Mouse (Mus musculus): ENCODE measurements around the gene Selenon. TPM values are rescaled to one million over a fixed set of nuclear protein-coding genes. Genes with fewer than 3 reads are reported as not detected.

The Selenon gene
- total RNA-seq (2015): 24.9 and 25.4 TPM in 2 replicates
- total RNA-seq (2017): 6.3 and 8.2 TPM in 2 replicates

- ATAC-seq (ENCODE audit: poor library complexity, severe bottlenecking): peak; percentile 20
Observed at GRCm38 (mm10) chr4:134551494-134552316, at the start of gene Selenon. Gene Selenon, minus strand, starts transcription at chr4:134552166.

GRCm38 (mm10) chr4:134601404-134601803 is 49.4 kb upstream of the Selenon start:
- peak; percentile 69 for ATAC-seq (ENCODE audit: poor library complexity, severe bottlenecking)

GRCm38 (mm10) chr4:134600777-134601176 is 48.8 kb upstream of the Selenon start:
- ATAC-seq (ENCODE audit: poor library complexity, severe bottlenecking): no peak

GRCm38 (mm10) chr4:134600060-134600459 is 48.1 kb upstream of the Selenon start:
- no peak for ATAC-seq (ENCODE audit: poor library complexity, severe bottlenecking)

GRCm38 (mm10) chr4:134596816-134597692 is 45.1 kb upstream of the Selenon start:
- ATAC-seq (ENCODE audit: poor library complexity, severe bottlenecking): no peak

GRCm38 (mm10) chr4:134594731-134595439 is 42.9 kb upstream of the Selenon start:
- peak; percentile 95 for ATAC-seq (ENCODE audit: poor library complexity, severe bottlenecking)

- ATAC-seq (ENCODE audit: poor library complexity, severe bottlenecking): no peak
Observed at GRCm38 (mm10) chr4:134592442-134592841, 40.5 kb upstream of the Selenon start.

GRCm38 (mm10) chr4:134591506-134592061 is 39.6 kb upstream of the Selenon start:
- no peak for ATAC-seq (ENCODE audit: poor library complexity, severe bottlenecking)

GRCm38 (mm10) chr4:134590227-134590926 is 38.4 kb upstream of the Selenon start:
- ATAC-seq (ENCODE audit: poor library complexity, severe bottlenecking): no peak

- no peak for ATAC-seq (ENCODE audit: poor library complexity, severe bottlenecking)
Observed at GRCm38 (mm10) chr4:134589786-134590185, 37.8 kb upstream of the Selenon start.

GRCm38 (mm10) chr4:134588951-134589350 is 37.0 kb upstream of the Selenon start:
- ATAC-seq (ENCODE audit: poor library complexity, severe bottlenecking): peak; percentile 87

- ATAC-seq (ENCODE audit: poor library complexity, severe bottlenecking): no peak
Observed at GRCm38 (mm10) chr4:134588287-134588686, 36.3 kb upstream of the Selenon start.

GRCm38 (mm10) chr4:134587636-134588197 is 35.8 kb upstream of the Selenon start:
- no peak for ATAC-seq (ENCODE audit: poor library complexity, severe bottlenecking)

GRCm38 (mm10) chr4:134586631-134587030 is 34.7 kb upstream of the Selenon start:
- peak; percentile 62 for ATAC-seq (ENCODE audit: poor library complexity, severe bottlenecking)

GRCm38 (mm10) chr4:134586126-134586525 is 34.2 kb upstream of the Selenon start:
- 0 out of 2 replicates have a peak, but pooled peaks have one; percentile 14 for ATAC-seq (ENCODE audit: poor library complexity, severe bottlenecking)

GRCm38 (mm10) chr4:134583513-134583912 is 31.5 kb upstream of the Selenon start:
- 0 out of 2 replicates have a peak, but pooled peaks have one; percentile 32 for ATAC-seq (ENCODE audit: poor library complexity, severe bottlenecking)

GRCm38 (mm10) chr4:134581365-134581764 is 29.4 kb upstream of the Selenon start:
- ATAC-seq (ENCODE audit: poor library complexity, severe bottlenecking): no peak

GRCm38 (mm10) chr4:134580351-134581148 is 28.6 kb upstream of the Selenon start:
- no peak for ATAC-seq (ENCODE audit: poor library complexity, severe bottlenecking)

GRCm38 (mm10) chr4:134579620-134580019 is 27.7 kb upstream of the Selenon start:
- no peak for ATAC-seq (ENCODE audit: poor library complexity, severe bottlenecking)
